Mouse (Mus musculus) Patski (cell line): ENCODE measurements around the gene Mrpl2. TPM values are rescaled to one million over a fixed set of nuclear protein-coding genes. Genes with fewer than 3 reads are reported as not detected.

Experiments used
- ATAC-seq: fragments of 100-300 bp; one replicate; pipeline ENCODE4 v1.8.0; 2021
- CTCF ChIA-PET: fragments of 350-600 bp; sonication (Branson Sonifier 250); formaldehyde crosslinking; loops from one replicate; lab custom pipeline; 2022; ENCODE audit warnings: inconsistent platforms; lab: Charles Lee
- POLR2A ChIA-PET: fragments of 350-600 bp; sonication (Branson Sonifier 250); formaldehyde crosslinking; loops from one replicate; lab custom pipeline; 2022; ENCODE audit warnings: antibody characterized with exemption, inconsistent platforms; lab: Charles Lee
- DNase-seq: peaks from one replicate; pipeline ENCODE4 v3.0.0-alpha.2; 2011; ENCODE audit warnings: low read depth, low spot score
- H3K27me3 ChIP-seq: fragments of 371-371 bp; one replicate; pipeline ENCODE4 v1.5.1; 2021
- CTCF ChIP-seq: fragments of 100-300 bp; IDR thresholded peaks from one replicate; pipeline ENCODE4 v1.5.1; 2021
- in situ Hi-C: fragments of 300-500 bp; cut with MboI; formaldehyde crosslinking; loops from 3 replicates; pipeline ENCODE4 v1.11.1; 2018; ENCODE audit warnings: low pct_unique_long_range_greater_than_20kb, mixed read lengths
- polyA plus RNA-seq: library from polyadenylated mRNA; unstranded; gene quantifications from one replicate; pipeline ENCODE4 v1.2.3, GENCODE M21; 2021

Gene Mrpl2
- 124 TPM for polyA plus RNA-seq

GRCm38 (mm10) chr17:46645561-46646321, at the start of gene Mrpl2, which contains the start of gene Klc4:
TSS of gene Mrpl2 (plus strand) at chr17:46646229.
TSS of gene Klc4 (minus strand) at chr17:46646022.
- DNase-seq (peak; percentile 87), ATAC-seq (peak; percentile 31)
- TF ChIP-seq CTCF = no peak
- ChIA-PET POLR2A (interaction anchor here (0.6 to 1.2 kb wide), 3 partner anchors 33 to 86 kb away, joined by 3 to 5 read pairs (median 3); no protein-coding TSS in a partner anchor), CTCF (interaction anchor here (2.3 to 2.6 kb wide), 2 partner anchors 9 to 68 kb away, joined by 6 to 7 read pairs; no protein-coding TSS in a partner anchor)
- H3K27me3 ChIP-seq = no peaks in the 10 kb centered on the region
- in situ Hi-C loops = no loop called here

- CTCF ChIA-PET = no interaction called here
- TF ChIP-seq CTCF = no peak
- H3K27me3 ChIP-seq = no peaks in the 10 kb centered on the region
- POLR2A ChIA-PET = no interaction called here
- in situ Hi-C loops = loop anchor here (5.0 kb wide), 1 partner anchor 44 kb away; no protein-coding TSS in a partner anchor
- DNase-seq (no peak), ATAC-seq (no peak)
Measured at GRCm38 (mm10) chr17:46597956-46598355, 48.1 kb upstream of the Mrpl2 start.

GRCm38 (mm10) chr17:46598963-46599362, 47.1 kb upstream of the Mrpl2 start:
- DNase-seq (no peak), ATAC-seq (no peak)
- ChIA-PET POLR2A (no interaction called here), CTCF (interaction anchor here (2.0 kb wide), 1 partner anchor 33 kb away, joined by 6 read pairs; no protein-coding TSS in a partner anchor)
- no peaks in the 10 kb centered on the region for H3K27me3 ChIP-seq
- TF ChIP-seq CTCF = no peak
- in situ Hi-C loops = loop anchor here (5.0 kb wide), 1 partner anchor 43 kb away; no protein-coding TSS in a partner anchor

DNA sequence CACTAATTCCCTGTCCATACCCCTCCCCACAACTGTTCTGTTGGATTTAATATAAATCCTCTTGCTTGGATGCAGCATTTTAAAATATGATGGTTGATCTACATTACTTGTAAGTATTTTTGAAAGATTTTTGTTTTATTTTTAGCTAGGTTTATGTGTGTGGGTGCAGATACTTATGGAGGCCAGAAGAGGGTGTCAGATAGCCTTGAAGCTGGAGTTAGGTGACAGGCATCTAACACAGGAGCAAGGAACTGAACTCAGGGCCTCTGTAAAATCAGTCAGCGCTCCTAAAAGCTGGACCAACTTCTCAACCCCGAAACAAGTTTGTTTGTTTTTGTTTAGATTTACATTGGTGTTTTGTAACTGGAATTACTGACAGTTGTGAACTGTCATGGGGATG, 45.5 kb upstream of the Mrpl2 start:
- no peak for TF ChIP-seq CTCF
- in situ Hi-C loops = no loop called here
- no peak for ATAC-seq
- H3K27me3 ChIP-seq = no peaks in the 10 kb centered on the region
- DNase-seq = no peak
- ChIA-PET CTCF (interaction anchor here (1.5 to 2.0 kb wide), 2 partner anchors 31 to 37 kb away, joined by 3 to 6 read pairs; no protein-coding TSS in a partner anchor), POLR2A (interaction anchor here (0.6 to 0.7 kb wide), 2 partner anchors 16 to 28 kb away, joined by 3 to 7 read pairs; no protein-coding TSS in a partner anchor)

DNA sequence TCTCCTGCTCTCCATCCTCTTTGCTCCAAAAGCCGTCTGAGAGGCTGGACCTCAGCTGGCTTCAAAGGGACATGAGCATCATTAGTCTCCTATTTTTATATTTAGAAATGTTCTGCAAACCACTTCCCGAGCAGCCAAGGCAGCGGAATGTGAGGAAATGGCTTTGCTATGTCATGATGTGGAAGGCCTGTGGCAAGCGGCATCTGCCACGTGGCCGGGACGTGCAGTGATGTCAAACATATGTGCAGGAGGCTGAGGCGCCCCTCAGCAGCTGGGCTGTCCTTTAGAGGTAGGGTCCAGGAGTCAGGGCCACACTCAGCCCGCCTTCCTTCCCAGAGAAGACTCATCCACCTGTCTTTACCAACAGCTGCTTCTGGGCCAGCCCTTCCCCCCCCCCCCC, 43.8 kb upstream of the Mrpl2 start:
- in situ Hi-C loops = no loop called here
- ATAC-seq (no peak), DNase-seq (no peak)
- POLR2A ChIA-PET = interaction anchor here (0.6 kb wide), 1 partner anchor 8 kb away, joined by 3 read pairs; no protein-coding TSS in a partner anchor
- no peak for TF ChIP-seq CTCF
- H3K27me3 ChIP-seq = no peaks in the 10 kb centered on the region
- CTCF ChIA-PET = no interaction called here

GRCm38 (mm10) chr17:46603229-46603628, 42.8 kb upstream of the Mrpl2 start:
- POLR2A ChIA-PET = no interaction called here
- ATAC-seq = no peak
- CTCF ChIA-PET = interaction anchor here (1.0 kb wide), 2 partner anchors 31 to 32 kb away, joined by 3 read pairs; no protein-coding TSS in a partner anchor
- no peaks in the 10 kb centered on the region for H3K27me3 ChIP-seq
- no peak for DNase-seq
- TF ChIP-seq CTCF = no peak
- in situ Hi-C loops = no loop called here

- no peak for DNase-seq
- no peak for ATAC-seq
- in situ Hi-C loops = no loop called here
- no peak for TF ChIP-seq CTCF
- no peaks in the 10 kb centered on the region for H3K27me3 ChIP-seq
- ChIA-PET CTCF (interaction anchor here (1.2 to 1.3 kb wide), 2 partner anchors 13 to 27 kb away, joined by 3 read pairs; no protein-coding TSS in a partner anchor), POLR2A (no interaction called here)
Measured at GRCm38 (mm10) chr17:46605126-46605525, 40.9 kb upstream of the Mrpl2 start.

- DNase-seq (no peak), ATAC-seq (no peak)
- TF ChIP-seq CTCF = no peak
- POLR2A ChIA-PET = no interaction called here
- H3K27me3 ChIP-seq = no peaks in the 10 kb centered on the region
- in situ Hi-C loops = no loop called here
- CTCF ChIA-PET = interaction anchor here (1.2 kb wide), 1 partner anchor 13 kb away, joined by 3 read pairs; no protein-coding TSS in a partner anchor
Measured at GRCm38 (mm10) chr17:46605987-46606386, 40.0 kb upstream of the Mrpl2 start.

- in situ Hi-C loops = no loop called here
- no peak for TF ChIP-seq CTCF
- no peak for ATAC-seq
- H3K27me3 ChIP-seq = no peaks in the 10 kb centered on the region
- ChIA-PET CTCF (interaction anchor here (0.8 to 1.3 kb wide), 3 partner anchors 14 to 28 kb away, joined by 3 to 4 read pairs (median 4); partner anchors contain the start of gene Ptk7), POLR2A (interaction anchor here (0.6 to 1.3 kb wide), 3 partner anchors 8 to 78 kb away, joined by 3 to 8 read pairs (median 3); partner anchors contain the start of gene Ptk7)
- no peak for DNase-seq
Measured at GRCm38 (mm10) chr17:46609721-46610514, 36.1 kb upstream of the Mrpl2 start.

GRCm38 (mm10) chr17:46611316-46611715, 34.7 kb upstream of the Mrpl2 start:
- CTCF ChIA-PET = no interaction called here
- POLR2A ChIA-PET = interaction anchor here (0.7 kb wide), 1 partner anchor 162 kb away, joined by 5 read pairs; no protein-coding TSS in a partner anchor
- H3K27me3 ChIP-seq = no peaks in the 10 kb centered on the region
- DNase-seq (no peak), ATAC-seq (no peak)
- in situ Hi-C loops = no loop called here
- no peak for TF ChIP-seq CTCF
